In genomic region chr2:9881611-9882023, GRCm38 (mm10) we compare ENCODE assay signal across 9 mouse cellular contexts. TPM values are rescaled to one million over a fixed set of nuclear protein-coding genes. Genes with fewer than 3 reads are reported as not detected.
DNase-seq lines count a peak whose midpoint lies in the region; ATAC-seq and TF ChIP-seq lines count a peak whose summit lies in the region.
"Had no signal": no experiment of that assay in that cellular context is flagged by ENCODE, and none has a peak within 500 bp of the region (broad histone marks: within the 10 kb centered on the region; RNA-seq: fewer than 3 reads in every experiment).

No protein-coding gene starts in this region.

- no peak overlapping the region for H3K9ac ChIP-seq in forebrain, postnatal 0 days

- peak overlapping the region; percentile 15; the same call in 1 of the 2 replicates for H3K4me2 ChIP-seq in forebrain, postnatal 0 days (ENCODE audit: low read depth)

- 2% methylated on average over 13 of the region's 13 CpGs for WGBS in forebrain, postnatal 0 days
- 1% methylated on average over 13 of the region's 13 CpGs for WGBS in midbrain, embryonic 10.5 days

- no peak overlapping the region for H3K4me3 ChIP-seq in forebrain, postnatal 0 days (ENCODE audit: low read depth, low read length)
- H3K4me3 ChIP-seq in midbrain, embryonic 10.5 days, result peak overlapping the region; percentile 55

- TF ChIP-seq CTCF in forebrain, postnatal 0 days (IDR thresholded peaks at IDR 0.05; ENCODE audit: low read depth), result 0 out of 2 replicates have a peak, but pooled peaks have one; percentile 23

- intact Hi-C loops in left cerebral cortex, postnatal 14 days (cut with DNase I), result loop anchor here (10.0 kb wide), 1 partner anchor 1207 kb away; no protein-coding TSS in a partner anchor

- peak; percentile 17 for DNase-seq in adrenal gland, postnatal 14 days
- no peak for DNase-seq in adrenal gland, adult 8-10 months
- DNase-seq in CD4-positive helper T cell, adult 2 months (ENCODE audit: low read depth, low spot score), result peak; percentile 67
- DNase-seq in forebrain, postnatal 0 days, result peak; percentile 51
- peak; percentile 71 for DNase-seq in midbrain, embryonic 10.5 days (ENCODE audit: low spot score)
- DNase-seq in left cerebral cortex, postnatal 14 days (ENCODE audit: low spot score in 2 of 2), result no peak
- no peak for DNase-seq in left cerebral cortex, adult 18-20 months (ENCODE audit: low spot score in 2 of 2)
- DNase-seq in urinary bladder, postnatal 25 days (ENCODE audit: low spot score), result no peak

- no peaks in the 10 kb centered on the region for H3K36me3 ChIP-seq in forebrain, postnatal 0 days (ENCODE audit: insufficient read depth)
- no peaks in the 10 kb centered on the region for H3K36me3 ChIP-seq in midbrain, embryonic 10.5 days

- no peak overlapping the region for H3K27ac ChIP-seq in forebrain, postnatal 0 days (ENCODE audit: low read depth, low read length)
- peak overlapping the region; percentile 64 for H3K27ac ChIP-seq in midbrain, embryonic 10.5 days (replicated peaks)

- H3K9me3 ChIP-seq in forebrain, postnatal 0 days (ENCODE audit: low read length), result no peaks in the 10 kb centered on the region
- H3K9me3 ChIP-seq in midbrain, embryonic 10.5 days (replicated peaks), result no peaks in the 10 kb centered on the region

- peaks cover 64% of the 10 kb centered on the region for H3K27me3 ChIP-seq in forebrain, postnatal 0 days (ENCODE audit: insufficient read depth, low read length)
- H3K27me3 ChIP-seq in midbrain, embryonic 10.5 days (ENCODE audit: low read depth, poor library complexity, severe bottlenecking), result peaks cover 97% of the 10 kb centered on the region

- ATAC-seq in forebrain, postnatal 0 days, result peak; percentile 56

- H3K4me1 ChIP-seq in forebrain, postnatal 0 days (ENCODE audit: insufficient read depth), result no peaks in the 10 kb centered on the region
- peaks cover 71% of the 10 kb centered on the region for H3K4me1 ChIP-seq in midbrain, embryonic 10.5 days

RNA-seq across cellular contexts. Expression of gene 4930412O13Rik, which starts 0.6 kb away (rescaled TPM):
- total RNA-seq in adrenal gland, postnatal 14 days (2021), result 1.3 and 1.4 TPM in 2 replicates
- 1 to 10 TPM in 3 of 4 experiments, under 1 TPM in 1; 0.78 to 3.3 (median 2.8) TPM for total RNA-seq in adrenal gland, adult 8-10 months (2022)
- not detected in 2 replicates for total RNA-seq in forebrain, postnatal 0 days (2014; rRNA removed)
- not detected in 2 replicates for polyA plus RNA-seq in forebrain, postnatal 0 days (2015; fragmentation: Nextera tagmentation; extraction: Ambion mirVana)
- polyA plus RNA-seq in midbrain, embryonic 10.5 days (2016; fragmentation: Nextera tagmentation; extraction: Ambion mirVana), result 0.31 and 1.1 TPM in 2 replicates
- not detected for total RNA-seq in left cerebral cortex, postnatal 14 days (2021)
- total RNA-seq in left cerebral cortex, adult 18-20 months (2021), result not detected
- total RNA-seq: liver, adult 2 months had no signal
- polyA plus RNA-seq: liver, adult 2 months had no signal

RNA-seq across cellular contexts. Expression of gene 9230102O04Rik, which starts 7.7 kb away (rescaled TPM):
- total RNA-seq in adrenal gland, postnatal 14 days (2021), result not detected in 2 replicates
- not detected for total RNA-seq in adrenal gland, adult 8-10 months (2022)
- not detected in 2 replicates for total RNA-seq in forebrain, postnatal 0 days (2014; rRNA removed)
- polyA plus RNA-seq in forebrain, postnatal 0 days (2015; fragmentation: Nextera tagmentation; extraction: Ambion mirVana), result not detected in 2 replicates
- 0.47 and 1.2 TPM in 2 replicates for polyA plus RNA-seq in midbrain, embryonic 10.5 days (2016; fragmentation: Nextera tagmentation; extraction: Ambion mirVana)
- not detected for total RNA-seq in left cerebral cortex, postnatal 14 days (2021)
- total RNA-seq in left cerebral cortex, adult 18-20 months (2021), result not detected
- total RNA-seq: liver, adult 2 months had no signal
- polyA plus RNA-seq: liver, adult 2 months had no signal

RNA-seq across cellular contexts. Expression of gene Gata3, which starts 8.2 kb away (rescaled TPM):
- total RNA-seq in adrenal gland, postnatal 14 days (2021), result 17.3 and 19.1 TPM in 2 replicates
- 10 to 100 TPM; 22.3 to 43.4 (median 32.2) TPM for total RNA-seq in adrenal gland, adult 8-10 months (2022)
- 0.48 and 0.62 TPM in 2 replicates for total RNA-seq in forebrain, postnatal 0 days (2014; rRNA removed)
- polyA plus RNA-seq in forebrain, postnatal 0 days (2015; fragmentation: Nextera tagmentation; extraction: Ambion mirVana), result 1.4 and 1.8 TPM in 2 replicates
- 10.5 and 28.2 TPM in 2 replicates for polyA plus RNA-seq in midbrain, embryonic 10.5 days (2016; fragmentation: Nextera tagmentation; extraction: Ambion mirVana)
- under 1 TPM in 1 of 2 experiments, not detected in 1; 0.17 TPM for total RNA-seq in left cerebral cortex, postnatal 14 days (2021)
- not detected for total RNA-seq in left cerebral cortex, adult 18-20 months (2021)
- total RNA-seq: liver, adult 2 months had no signal

Comparison
In these comparisons a context has a peak if more than half of its experiments do, and no peak if none do; other contexts are left out.
1. DNase-seq: peak in adrenal gland, postnatal 14 days (single experiment), CD4-positive helper T cell, adult 2 months (single experiment), forebrain, postnatal 0 days (single experiment) and midbrain, embryonic 10.5 days (single experiment); none in adrenal gland, adult 8-10 months (single experiment), left cerebral cortex, postnatal 14 days (0 of 2), left cerebral cortex, adult 18-20 months (0 of 2) and urinary bladder, postnatal 25 days (single experiment).
2. RNA of gene Gata3, which starts 8.2 kb away (total RNA-seq): 22.3 to 43.4 TPM in adrenal gland, adult 8-10 months and 17.3 to 19.1 TPM in adrenal gland, postnatal 14 days; 0.48 to 0.62 TPM in forebrain, postnatal 0 days, 0.17 TPM in left cerebral cortex, postnatal 14 days and not detected in left cerebral cortex, adult 18-20 months; every median in the first group is over 10 times any median in the second.